Mouse (Mus musculus): ENCODE measurements at regions not wholly inside any gene's neighbourhood (a gene's known extent, or its start where the extent isn't known, plus 50 kb on each side); places are given as distances from the start of the nearest gene placed in this dataset.

GRCm38 (mm10) chr4:131014301-131015081 lies 70.3 kb downstream of the Matn1 start:
- Histone ChIP-seq H3K27me3 (replicated peaks; ENCODE audit: control insufficient read depth, insufficient read depth, low read length) (no peaks in the 10 kb centered on the region), H3K36me3 (ENCODE audit: control insufficient read depth, insufficient read depth, low read length) (no peaks in the 10 kb centered on the region), H3K9me3 (ENCODE audit: control insufficient read depth, low read length) (no peaks in the 10 kb centered on the region), H3K27ac (ENCODE audit: low read depth, low read length) (no peak overlapping the region), H3K4me1 (replicated peaks; ENCODE audit: control insufficient read depth, insufficient read depth, low read length) (no peaks in the 10 kb centered on the region), H3K4me3 (ENCODE audit: low read depth, low read length) (no peak overlapping the region), H3K4me2 (no peak overlapping the region), H3K9ac (ENCODE audit: low read depth, low read length) (no peak overlapping the region)
- ATAC-seq (replicated peaks; ENCODE audit: low FRiP score) (no peak), DNase-seq (ENCODE audit: low spot score) (no peak)
- WGBS: 68% methylated on average over 15 of the region's 15 CpGs

- no peak overlapping the region for H3K27ac ChIP-seq (ENCODE audit: low read depth, low read length)
- no peaks in the 10 kb centered on the region for H3K36me3 ChIP-seq (ENCODE audit: control insufficient read depth, insufficient read depth, low read length)
- no peaks in the 10 kb centered on the region for H3K27me3 ChIP-seq (replicated peaks; ENCODE audit: control insufficient read depth, insufficient read depth, low read length)
- no peaks in the 10 kb centered on the region for H3K9me3 ChIP-seq (ENCODE audit: control insufficient read depth, low read length)
- DNase-seq (ENCODE audit: low spot score) (no peak), ATAC-seq (replicated peaks; ENCODE audit: low FRiP score) (no peak)
- no peaks in the 10 kb centered on the region for H3K4me1 ChIP-seq (replicated peaks; ENCODE audit: control insufficient read depth, insufficient read depth, low read length)
- no peak overlapping the region for H3K9ac ChIP-seq (ENCODE audit: low read depth, low read length)
- 62% methylated on average over 2 of the region's 2 CpGs for WGBS
- no peak overlapping the region for H3K4me3 ChIP-seq (ENCODE audit: low read depth, low read length)
- H3K4me2 ChIP-seq: no peak overlapping the region
Observed at GRCm38 (mm10) chr4:131015156-131015555, 71.0 kb downstream of the Matn1 start.

- no peaks in the 10 kb centered on the region for H3K9me3 ChIP-seq (ENCODE audit: control insufficient read depth, low read length)
- no peak for ATAC-seq (replicated peaks; ENCODE audit: low FRiP score)
- no peak overlapping the region for H3K4me2 ChIP-seq
- no peaks in the 10 kb centered on the region for H3K27me3 ChIP-seq (replicated peaks; ENCODE audit: control insufficient read depth, insufficient read depth, low read length)
- no peaks in the 10 kb centered on the region for H3K4me1 ChIP-seq (replicated peaks; ENCODE audit: control insufficient read depth, insufficient read depth, low read length)
- no peaks in the 10 kb centered on the region for H3K36me3 ChIP-seq (ENCODE audit: control insufficient read depth, insufficient read depth, low read length)
- H3K4me3 ChIP-seq (ENCODE audit: low read depth, low read length): no peak overlapping the region
- no peak overlapping the region for H3K27ac ChIP-seq (ENCODE audit: low read depth, low read length)
- 50% methylated on average over 6 of the region's 6 CpGs for WGBS
- no peak overlapping the region for H3K9ac ChIP-seq (ENCODE audit: low read depth, low read length)
- no peak for DNase-seq (ENCODE audit: low spot score)
Observed at GRCm38 (mm10) chr4:131023601-131024000, 79.4 kb downstream of the Matn1 start.

- WGBS: 88% methylated on average over 11 of the region's 11 CpGs
- H3K9ac ChIP-seq (ENCODE audit: low read depth, low read length): no peak overlapping the region
- ATAC-seq (replicated peaks; ENCODE audit: low FRiP score) (no peak), DNase-seq (ENCODE audit: low spot score) (no peak)
- H3K4me2 ChIP-seq: no peak overlapping the region
- no peaks in the 10 kb centered on the region for H3K36me3 ChIP-seq (ENCODE audit: control insufficient read depth, insufficient read depth, low read length)
- H3K27ac ChIP-seq (ENCODE audit: low read depth, low read length): no peak overlapping the region
- no peaks in the 10 kb centered on the region; the same call in 1 of the 2 replicates for H3K4me1 ChIP-seq (replicated peaks; ENCODE audit: control insufficient read depth, insufficient read depth, low read length)
- H3K9me3 ChIP-seq (ENCODE audit: control insufficient read depth, low read length): no peaks in the 10 kb centered on the region
- H3K4me3 ChIP-seq (ENCODE audit: low read depth, low read length): no peak overlapping the region
- no peaks in the 10 kb centered on the region for H3K27me3 ChIP-seq (replicated peaks; ENCODE audit: control insufficient read depth, insufficient read depth, low read length)
Observed at GRCm38 (mm10) chr4:131036292-131036691, 92.1 kb downstream of the Matn1 start.

- no peak for ATAC-seq (replicated peaks; ENCODE audit: low FRiP score)
- 13% methylated on average over 6 of the region's 6 CpGs for WGBS
- no peaks in the 10 kb centered on the region for H3K27me3 ChIP-seq (replicated peaks; ENCODE audit: control insufficient read depth, insufficient read depth, low read length)
Observed at GRCm38 (mm10) chr4:131037179-131037578, 93.0 kb downstream of the Matn1 start.

GRCm38 (mm10) chr4:131039686-131040085 lies 95.5 kb downstream of the Matn1 start:
- DNase-seq (ENCODE audit: low spot score) (no peak), ATAC-seq (replicated peaks; ENCODE audit: low FRiP score) (no peak)
- no peak overlapping the region for H3K27ac ChIP-seq (ENCODE audit: low read depth, low read length)
- no peak overlapping the region for H3K4me3 ChIP-seq (ENCODE audit: low read depth, low read length)
- no peak overlapping the region for H3K4me2 ChIP-seq
- H3K4me1 ChIP-seq (replicated peaks; ENCODE audit: control insufficient read depth, insufficient read depth, low read length): no peaks in the 10 kb centered on the region; the same call in 1 of the 2 replicates
- WGBS: 75% methylated on average over 3 of the region's 3 CpGs
- H3K27me3 ChIP-seq (replicated peaks; ENCODE audit: control insufficient read depth, insufficient read depth, low read length): no peaks in the 10 kb centered on the region
- no peaks in the 10 kb centered on the region for H3K36me3 ChIP-seq (ENCODE audit: control insufficient read depth, insufficient read depth, low read length)
- no peaks in the 10 kb centered on the region for H3K9me3 ChIP-seq (ENCODE audit: control insufficient read depth, low read length)
- no peak overlapping the region for H3K9ac ChIP-seq (ENCODE audit: low read depth, low read length)

More at GRCm38 (mm10) chr4:131037179-131037578, 93.0 kb downstream of the Matn1 start:
- H3K36me3 ChIP-seq (ENCODE audit: control insufficient read depth, insufficient read depth, low read length): no peaks in the 10 kb centered on the region
- DNase-seq (ENCODE audit: low spot score): no peak
- no peak overlapping the region for H3K27ac ChIP-seq (ENCODE audit: low read depth, low read length)
- H3K9ac ChIP-seq (ENCODE audit: low read depth, low read length): no peak overlapping the region
- H3K4me2 ChIP-seq: no peak overlapping the region
- H3K9me3 ChIP-seq (ENCODE audit: control insufficient read depth, low read length): no peaks in the 10 kb centered on the region
- no peaks in the 10 kb centered on the region; the same call in 1 of the 2 replicates for H3K4me1 ChIP-seq (replicated peaks; ENCODE audit: control insufficient read depth, insufficient read depth, low read length)
- no peak overlapping the region for H3K4me3 ChIP-seq (ENCODE audit: low read depth, low read length)

- Histone ChIP-seq H3K27me3 (replicated peaks; ENCODE audit: control insufficient read depth, insufficient read depth, low read length) (no peaks in the 10 kb centered on the region), H3K9me3 (ENCODE audit: control insufficient read depth, low read length) (no peaks in the 10 kb centered on the region), H3K4me1 (replicated peaks; ENCODE audit: control insufficient read depth, insufficient read depth, low read length) (no peaks in the 10 kb centered on the region; the same call in 1 of the 2 replicates), H3K4me3 (ENCODE audit: low read depth, low read length) (no peak overlapping the region), H3K27ac (ENCODE audit: low read depth, low read length) (no peak overlapping the region), H3K36me3 (ENCODE audit: control insufficient read depth, insufficient read depth, low read length) (no peaks in the 10 kb centered on the region), H3K9ac (ENCODE audit: low read depth, low read length) (no peak overlapping the region), H3K4me2 (no peak overlapping the region)
- no peak for ATAC-seq (replicated peaks; ENCODE audit: low FRiP score)
- DNase-seq (ENCODE audit: low spot score): no peak
- WGBS: 60% methylated on average over 2 of the region's 2 CpGs
Observed at GRCm38 (mm10) chr4:131041210-131041609, 97.0 kb downstream of the Matn1 start.

GRCm38 (mm10) chr4:131046101-131046500 lies 101.9 kb downstream of the Matn1 start:
- 46% methylated on average over 8 of the region's 8 CpGs for WGBS
- H3K27me3 ChIP-seq (replicated peaks; ENCODE audit: control insufficient read depth, insufficient read depth, low read length): 0 out of 2 replicates have a peak, but pooled peaks cover 3% of the 10 kb centered on the region
- no peak overlapping the region for H3K9ac ChIP-seq (ENCODE audit: low read depth, low read length)
- no peak overlapping the region for H3K27ac ChIP-seq (ENCODE audit: low read depth, low read length)
- no peak overlapping the region for H3K4me3 ChIP-seq (ENCODE audit: low read depth, low read length)
- H3K4me2 ChIP-seq: no peak overlapping the region
- DNase-seq (ENCODE audit: low spot score) (no peak), ATAC-seq (replicated peaks; ENCODE audit: low FRiP score) (no peak)
- no peaks in the 10 kb centered on the region for H3K9me3 ChIP-seq (ENCODE audit: control insufficient read depth, low read length)
- no peaks in the 10 kb centered on the region for H3K4me1 ChIP-seq (replicated peaks; ENCODE audit: control insufficient read depth, insufficient read depth, low read length)
- no peaks in the 10 kb centered on the region for H3K36me3 ChIP-seq (ENCODE audit: control insufficient read depth, insufficient read depth, low read length)
